Mouse (Mus musculus): ENCODE data around the gene Osm.

DNA sequence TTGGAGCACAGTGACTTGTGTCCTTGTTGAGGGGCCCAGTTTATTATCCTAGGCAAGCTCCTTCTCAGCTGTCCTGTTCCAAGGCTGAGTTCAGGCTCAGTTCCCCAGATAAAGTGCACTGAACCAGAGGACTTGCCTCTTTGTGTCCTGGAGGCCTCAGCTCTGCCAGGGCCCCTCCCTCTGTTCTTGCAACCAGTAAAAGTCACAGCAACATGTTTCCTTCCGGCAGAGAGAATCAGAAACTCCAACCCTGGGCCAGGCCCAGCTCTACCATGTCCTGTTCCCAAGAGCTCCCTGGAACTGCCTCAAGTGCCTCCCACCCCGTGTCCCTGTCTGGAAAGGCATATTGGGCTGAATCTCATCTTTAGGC lies 32.5 kb upstream of the Osm start:
- TF ChIP-seq CTCF (IDR thresholded peaks at IDR 0.05; ENCODE audit: low read depth), result no peak
- TF ChIP-seq EP300 (IDR thresholded peaks at IDR 0.05; ENCODE audit: low read depth), result no peak
